Mouse (Mus musculus) midbrain, embryonic 13.5 days (tissue): ENCODE data around the gene Ap5m1. TPM values are rescaled to one million over a fixed set of nuclear protein-coding genes. Genes with fewer than 3 reads are reported as not detected.

Source experiments
- ATAC-seq: fragments of 200-750 bp; cut with Nextera tagmentation; 2 replicates; pipeline ENCODE4 v1.8.0; 2017; ENCODE audit warnings: mild to moderate bottlenecking, moderate TSS enrichment, moderate library complexity
- H3K27ac ChIP-seq: fragments of 300-500 bp; sonication (generic); 2 replicates; pipeline ENCODE4 v1.5.1; 2015; ENCODE audit warnings: inconsistent platforms, mild to moderate bottlenecking, moderate library complexity
- H3K27me3 ChIP-seq: fragments of 300-500 bp; sonication (generic); 2 replicates; pipeline ENCODE4 v1.6.1; 2015; ENCODE audit warnings: mild to moderate bottlenecking, inconsistent platforms
- H3K36me3 ChIP-seq: fragments of 300-500 bp; sonication (generic); 2 replicates; pipeline ENCODE4 v1.6.1; 2015; ENCODE audit warnings: mild to moderate bottlenecking, inconsistent platforms
- H3K4me1 ChIP-seq: fragments of 300-500 bp; sonication (generic); replicated peaks from 2 replicates; pipeline ENCODE4 v1.6.1; 2015; ENCODE audit warnings: inconsistent platforms
- H3K4me2 ChIP-seq: fragments of 300-500 bp; sonication (generic); replicated peaks from 2 replicates; pipeline ENCODE4 v1.6.1; 2015; ENCODE audit warnings: moderate library complexity, mild to moderate bottlenecking, inconsistent platforms
- H3K4me3 ChIP-seq: fragments of 300-500 bp; sonication (generic); replicated peaks from 2 replicates; pipeline ENCODE4 v1.5.1; 2015; ENCODE audit warnings: mild to moderate bottlenecking, inconsistent platforms
- H3K9ac ChIP-seq: fragments of 300-500 bp; sonication (generic); replicated peaks from 2 replicates; pipeline ENCODE4 v1.6.1; 2015; ENCODE audit warnings: mild to moderate bottlenecking, inconsistent platforms
- H3K9me3 ChIP-seq: fragments of 300-500 bp; sonication (generic); 2 replicates; pipeline ENCODE4 v1.6.1; 2016; ENCODE audit warnings: mild to moderate bottlenecking, inconsistent platforms
- WGBS: fragments of 180-500 bp; shearing (Covaris S2); methylation state at CpG from one replicate; pipeline ENCODE4 v1.1.7; 2015; 5-methylcytosine and 5-hydroxymethylcytosine counted together
- polyA plus RNA-seq: library from polyadenylated mRNA; unstranded; fragments of >200 nt; fragmentation: Nextera tagmentation; extraction: Ambion mirVana; gene quantifications from 2 replicates; pipeline ENCODE4 v1.2.1, GENCODE M21; 2015

Gene Ap5m1
- polyA plus RNA-seq: 25.8 and 27.4 TPM in 2 replicates

GRCm38 (mm10) chr14:49065529-49066273 lies at the start of gene Ap5m1:
TSS of gene Ap5m1 (plus strand) at chr14:49066097.
- Histone ChIP-seq H3K27ac (peak within 1 kb of the TSS; percentile 99), H3K27me3 (no peaks in the 10 kb centered on the region), H3K4me3 (peak within 1 kb of the TSS; percentile 92), H3K4me2 (peak within 1 kb of the TSS; percentile 75), H3K36me3 (no peaks in the 10 kb centered on the region), H3K9ac (peak within 1 kb of the TSS; percentile 97), H3K9me3 (no peaks in the 10 kb centered on the region), H3K4me1 (peaks cover 27% of the 10 kb centered on the region)
- under 1% methylated on average over 54 of the region's 62 CpGs for WGBS
- peak; percentile 81 for ATAC-seq

GRCm38 (mm10) chr14:49019765-49020164 lies 46.1 kb upstream of the Ap5m1 start:
- no peaks in the 10 kb centered on the region for H3K4me1 ChIP-seq
- H3K36me3 ChIP-seq: peaks cover 32% of the 10 kb centered on the region
- no peak overlapping the region for H3K9ac ChIP-seq
- no peaks in the 10 kb centered on the region for H3K27me3 ChIP-seq
- no peak overlapping the region for H3K4me3 ChIP-seq
- ATAC-seq: no peak
- no peak overlapping the region for H3K4me2 ChIP-seq
- no peak overlapping the region for H3K27ac ChIP-seq
- no peaks in the 10 kb centered on the region for H3K9me3 ChIP-seq
- WGBS: 93% methylated on average over 5 of the region's 5 CpGs

- H3K9me3 ChIP-seq: no peaks in the 10 kb centered on the region
- 86% methylated on average over 6 of the region's 6 CpGs for WGBS
- no peak overlapping the region for H3K4me3 ChIP-seq
- no peak overlapping the region for H3K4me2 ChIP-seq
- H3K27ac ChIP-seq: no peak overlapping the region
- no peaks in the 10 kb centered on the region for H3K4me1 ChIP-seq
- H3K27me3 ChIP-seq: no peaks in the 10 kb centered on the region
- peaks cover 27% of the 10 kb centered on the region for H3K36me3 ChIP-seq
- ATAC-seq: peak; percentile 40; the same call in 1 of the 2 replicates
- H3K9ac ChIP-seq: no peak overlapping the region
Measured at GRCm38 (mm10) chr14:49027040-49027778, 38.7 kb upstream of the Ap5m1 start.

DNA sequence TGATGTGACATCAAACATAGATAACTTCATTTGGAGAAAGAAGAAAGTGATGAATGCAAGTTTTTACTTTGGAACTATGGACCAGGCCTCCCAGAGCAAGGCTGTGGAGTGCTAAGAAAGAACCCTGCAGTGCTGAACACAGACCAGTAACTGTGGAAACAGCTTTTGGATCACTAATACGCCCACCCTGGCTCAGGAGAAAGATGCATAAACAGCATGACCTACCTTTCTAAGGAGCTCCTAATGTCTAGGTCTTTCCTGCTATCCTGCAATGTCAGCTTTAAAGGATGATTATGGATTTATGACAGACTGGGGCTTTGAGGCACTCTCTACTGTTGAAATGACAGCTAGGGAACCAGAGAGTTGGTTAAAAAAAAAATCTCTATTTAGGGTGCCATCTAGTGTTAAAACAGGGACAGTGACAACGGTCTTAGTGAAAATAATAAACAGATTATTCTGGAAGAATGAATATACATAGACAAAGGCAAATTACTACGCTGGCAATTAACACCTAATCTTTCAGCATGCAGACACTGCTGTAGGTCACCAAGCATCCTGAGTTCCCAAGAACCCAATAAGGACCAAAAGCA lies 38.0 kb upstream of the Ap5m1 start:
- no peak for ATAC-seq
- Histone ChIP-seq H3K27ac (no peak overlapping the region), H3K4me3 (no peak overlapping the region), H3K9me3 (no peaks in the 10 kb centered on the region), H3K4me1 (no peaks in the 10 kb centered on the region), H3K27me3 (no peaks in the 10 kb centered on the region), H3K36me3 (peaks cover 27% of the 10 kb centered on the region), H3K9ac (no peak overlapping the region), H3K4me2 (no peak overlapping the region)
- WGBS: 63% methylated on average over 3 of the region's 3 CpGs

DNA sequence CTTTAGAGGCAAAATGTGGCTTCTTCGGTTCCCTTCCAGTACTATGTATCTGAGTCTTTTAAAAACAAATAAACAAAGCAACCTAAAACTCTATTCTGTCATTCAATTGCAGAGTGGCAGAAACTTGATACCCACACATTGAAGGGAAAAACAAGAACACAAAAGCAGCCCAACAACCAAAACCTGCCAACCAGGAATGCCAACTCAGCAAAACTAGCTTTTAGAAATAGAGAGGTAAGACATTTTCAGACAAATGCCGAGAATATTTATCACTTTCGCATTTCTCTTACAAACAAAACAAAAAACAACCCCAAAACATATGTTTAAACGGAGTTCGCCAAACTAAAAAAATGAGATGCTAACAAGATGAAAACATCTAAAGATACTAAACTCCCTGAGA lies 36.9 kb upstream of the Ap5m1 start:
- ATAC-seq: no peak
- H3K27ac ChIP-seq: no peak overlapping the region
- peaks cover 32% of the 10 kb centered on the region for H3K36me3 ChIP-seq
- 94% methylated on average over 5 of the region's 5 CpGs for WGBS
- H3K4me1 ChIP-seq: no peaks in the 10 kb centered on the region
- H3K4me2 ChIP-seq: no peak overlapping the region
- H3K9ac ChIP-seq: no peak overlapping the region
- no peaks in the 10 kb centered on the region for H3K9me3 ChIP-seq
- H3K4me3 ChIP-seq: no peak overlapping the region
- no peaks in the 10 kb centered on the region for H3K27me3 ChIP-seq

DNA sequence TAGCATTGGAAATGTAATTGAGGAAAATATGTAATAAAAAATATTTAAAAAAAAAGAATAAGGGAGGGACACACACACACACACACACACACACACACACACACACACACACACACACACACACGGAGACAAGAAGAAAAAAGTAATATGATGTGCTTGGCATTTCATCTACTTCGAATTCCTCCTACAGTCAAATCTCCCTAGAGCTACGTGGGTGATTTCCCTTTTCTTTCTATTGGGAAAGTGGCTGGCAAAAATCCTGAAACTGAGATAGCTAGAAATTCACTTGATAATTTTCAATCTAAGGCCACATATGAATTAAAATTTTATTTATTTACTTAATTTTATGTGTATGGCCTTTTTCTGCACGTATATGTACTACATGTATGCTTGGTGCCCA lies 20.3 kb upstream of the Ap5m1 start:
- Histone ChIP-seq H3K9ac (no peak overlapping the region), H3K4me3 (no peak overlapping the region), H3K9me3 (no peaks in the 10 kb centered on the region), H3K27me3 (no peaks in the 10 kb centered on the region), H3K36me3 (peaks cover 14% of the 10 kb centered on the region), H3K4me2 (no peak overlapping the region), H3K27ac (no peak overlapping the region), H3K4me1 (no peaks in the 10 kb centered on the region)
- no peak for ATAC-seq
- 97% methylated on average over 4 of the region's 4 CpGs for WGBS

DNA sequence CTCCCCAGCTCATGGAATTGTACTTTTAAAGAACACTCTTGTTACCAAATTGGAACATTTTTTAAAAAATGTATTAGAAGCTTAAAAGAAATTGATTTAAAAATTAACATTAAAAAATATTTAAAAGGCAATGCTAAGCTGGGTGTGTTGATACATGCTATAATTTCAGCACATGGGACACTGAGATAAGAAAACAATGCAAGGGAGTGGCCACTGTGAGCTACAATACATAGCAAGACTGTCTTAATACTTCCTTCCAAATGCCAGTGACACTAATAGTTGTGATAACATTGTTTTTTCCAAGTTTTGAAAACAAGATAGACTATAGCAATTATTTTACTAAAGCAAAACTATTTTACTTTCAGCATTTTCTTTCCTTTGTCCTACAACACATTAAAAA lies 16.4 kb upstream of the Ap5m1 start:
- Histone ChIP-seq H3K9me3 (no peaks in the 10 kb centered on the region), H3K27ac (no peak overlapping the region), H3K9ac (no peak overlapping the region), H3K4me1 (no peaks in the 10 kb centered on the region; the same call in 1 of the 2 replicates), H3K36me3 (peaks cover 12% of the 10 kb centered on the region), H3K4me3 (no peak overlapping the region), H3K27me3 (no peaks in the 10 kb centered on the region), H3K4me2 (no peak overlapping the region)
- ATAC-seq: no peak

DNA sequence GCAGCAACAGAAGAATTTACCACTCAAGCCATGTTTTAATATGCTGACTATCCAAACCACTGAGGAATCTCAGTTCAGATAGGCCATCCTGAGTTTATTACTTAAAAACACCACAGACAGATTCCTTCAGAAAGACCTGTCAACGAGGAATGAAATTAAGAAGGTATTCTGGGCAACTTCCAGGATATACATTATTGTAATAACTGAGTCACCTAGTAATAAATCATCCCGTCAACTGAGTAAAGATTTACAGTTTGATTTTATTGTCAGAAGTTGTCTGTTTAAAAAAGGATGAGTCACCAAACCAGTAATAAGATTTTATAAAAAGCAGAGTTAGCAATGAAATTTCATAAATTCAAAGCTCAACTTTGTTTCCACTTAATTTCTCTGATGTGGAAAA lies 2.1 kb upstream of the Ap5m1 start:
- Histone ChIP-seq H3K4me1 (peaks cover 27% of the 10 kb centered on the region), H3K4me3 (no peak overlapping the region), H3K27me3 (no peaks in the 10 kb centered on the region), H3K36me3 (no peaks in the 10 kb centered on the region), H3K9ac (no peak overlapping the region), H3K9me3 (no peaks in the 10 kb centered on the region), H3K27ac (no peak overlapping the region), H3K4me2 (0 out of 2 replicates have a peak overlapping the region, but pooled peaks have one; percentile 42)
- 82% methylated on average over 2 of the region's 2 CpGs for WGBS
- no peak for ATAC-seq

DNA sequence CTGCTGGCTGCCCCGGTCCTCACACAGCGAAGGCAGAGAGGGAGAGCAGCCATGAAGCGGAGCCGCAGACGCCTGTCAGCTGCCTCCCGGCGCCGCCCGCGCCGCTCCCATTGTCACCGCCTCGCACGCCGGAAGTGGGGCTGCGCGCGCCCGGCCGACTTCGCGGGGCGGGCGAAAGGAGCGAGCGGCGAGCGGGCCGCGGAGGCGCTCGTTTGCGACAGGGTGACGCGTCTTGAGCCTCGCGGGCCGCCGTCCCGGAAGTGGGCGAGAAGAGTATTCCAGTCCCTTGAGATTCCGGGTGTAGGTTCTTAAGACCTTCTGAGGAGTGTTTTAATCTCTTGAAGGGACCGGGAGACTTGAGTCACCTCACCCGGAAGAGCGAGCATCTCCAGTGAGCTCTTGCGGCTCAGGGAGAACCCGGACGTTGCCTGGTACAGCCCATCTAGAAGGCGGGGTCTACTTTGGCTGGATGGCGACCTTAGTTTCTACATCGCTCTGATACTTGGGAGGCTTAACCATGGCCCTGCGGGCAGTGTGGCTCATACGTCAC lies 452 bp downstream of the Ap5m1 start, which contains the start of gene Exoc5:
Gene Exoc5 (minus strand): TSS at position 380 of the 550 bp plus-strand sequence.
- Histone ChIP-seq H3K36me3 (no peaks in the 10 kb centered on the region), H3K27me3 (no peaks in the 10 kb centered on the region), H3K9me3 (no peaks in the 10 kb centered on the region), H3K4me3 (peak within 1 kb of the TSS; percentile 92), H3K4me2 (peak within 1 kb of the TSS; percentile 75), H3K27ac (peak within 1 kb of the TSS; percentile 99), H3K4me1 (peaks cover 27% of the 10 kb centered on the region), H3K9ac (peak within 1 kb of the TSS; percentile 97)
- under 1% methylated on average over 53 of the region's 53 CpGs for WGBS
- ATAC-seq: peak; percentile 97

DNA sequence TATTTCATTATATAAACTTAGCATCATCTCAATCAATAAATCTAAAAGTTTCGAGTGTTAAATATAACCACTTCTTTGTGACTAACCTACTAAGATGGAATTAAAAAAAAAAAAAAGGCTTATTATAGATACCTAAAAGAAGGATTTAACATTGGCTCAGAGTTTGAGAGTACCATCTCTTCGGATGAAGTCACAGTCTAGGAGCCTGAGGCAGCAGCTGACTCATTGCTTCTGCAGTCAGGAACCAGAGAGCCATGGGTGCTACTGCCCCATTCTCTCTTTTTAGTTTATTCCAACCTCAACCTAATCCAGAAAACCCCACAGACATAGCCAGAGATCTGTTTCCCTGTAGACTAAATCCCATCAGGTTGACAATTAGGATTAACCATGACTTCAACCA lies 6.9 kb downstream of the Ap5m1 start:
- no peaks in the 10 kb centered on the region for H3K9me3 ChIP-seq
- H3K4me3 ChIP-seq: no peak overlapping the region
- H3K4me2 ChIP-seq: no peak overlapping the region
- H3K9ac ChIP-seq: no peak overlapping the region
- H3K27ac ChIP-seq: no peak overlapping the region
- H3K4me1 ChIP-seq: peaks cover 3% of the 10 kb centered on the region
- WGBS: 92% methylated on average over 2 of the region's 2 CpGs
- H3K27me3 ChIP-seq: no peaks in the 10 kb centered on the region
- no peak for ATAC-seq
- peaks cover 22% of the 10 kb centered on the region for H3K36me3 ChIP-seq

GRCm38 (mm10) chr14:49073896-49074295 lies 8.0 kb downstream of the Ap5m1 start:
- Histone ChIP-seq H3K36me3 (peaks cover 22% of the 10 kb centered on the region), H3K9me3 (no peaks in the 10 kb centered on the region), H3K27ac (no peak overlapping the region), H3K4me3 (no peak overlapping the region), H3K27me3 (no peaks in the 10 kb centered on the region), H3K4me2 (no peak overlapping the region), H3K4me1 (no peaks in the 10 kb centered on the region), H3K9ac (no peak overlapping the region)
- 95% methylated on average over 7 of the region's 7 CpGs for WGBS
- ATAC-seq: no peak

- Histone ChIP-seq H3K4me3 (no peak overlapping the region), H3K27ac (no peak overlapping the region), H3K36me3 (peaks cover 22% of the 10 kb centered on the region), H3K4me2 (no peak overlapping the region), H3K27me3 (no peaks in the 10 kb centered on the region), H3K9me3 (no peaks in the 10 kb centered on the region), H3K4me1 (no peaks in the 10 kb centered on the region), H3K9ac (no peak overlapping the region)
- no peak for ATAC-seq
- WGBS: 62% methylated on average over 2 of the region's 2 CpGs
Measured at GRCm38 (mm10) chr14:49074361-49074760, 8.5 kb downstream of the Ap5m1 start.
